Mouse (Mus musculus) limb, embryonic 14.5 days (tissue): Measurements from ENCODE around the gene Chst12. TPM values are rescaled to one million over a fixed set of nuclear protein-coding genes. Genes with fewer than 3 reads are reported as not detected.

Experiments
- ATAC-seq: fragments of 200-750 bp; cut with Nextera tagmentation; 2 replicates; pipeline ENCODE4 v1.8.0; 2017; ENCODE audit warnings: low read depth, moderate number of reproducible peaks, moderate TSS enrichment; ENCODE audit not compliant: low FRiP score
- DNase-seq: peaks from one replicate; pipeline ENCODE4 v3.0.0-alpha.2; 2015; ENCODE audit warnings: low spot score
- H3K27ac ChIP-seq: fragments of 300-500 bp; sonication (generic); replicated peaks from 2 replicates; pipeline ENCODE4 v1.5.1; 2014; ENCODE audit warnings: low read depth, mild to moderate bottlenecking, low read length, moderate library complexity, mixed read lengths
- H3K27me3 ChIP-seq: fragments of 300-500 bp; sonication (generic); 2 replicates; pipeline ENCODE4 v1.6.1; 2014; ENCODE audit warnings: low read length, mixed read lengths; ENCODE audit not compliant: control insufficient read depth, insufficient read depth
- H3K36me3 ChIP-seq: fragments of 300-500 bp; sonication (generic); 2 replicates; pipeline ENCODE4 v1.6.1; 2014; ENCODE audit warnings: mild to moderate bottlenecking, low read length, moderate library complexity, mixed read lengths; ENCODE audit not compliant: control insufficient read depth, insufficient read depth
- H3K4me1 ChIP-seq: fragments of 300-500 bp; sonication (generic); 2 replicates; pipeline ENCODE4 v1.6.1; 2014; ENCODE audit warnings: antibody characterized with exemption, low read length, mixed read lengths; ENCODE audit not compliant: control insufficient read depth, insufficient read depth
- H3K4me2 ChIP-seq: fragments of 300-500 bp; sonication (generic); replicated peaks from 2 replicates; pipeline ENCODE4 v1.6.1; 2014; ENCODE audit warnings: low read depth, mild to moderate bottlenecking, low read length, moderate library complexity; ENCODE audit not compliant: severe bottlenecking
- H3K4me3 ChIP-seq: fragments of 300-500 bp; sonication (generic); replicated peaks from 2 replicates; pipeline ENCODE4 v1.5.1; 2014; ENCODE audit warnings: low read length
- H3K9ac ChIP-seq: fragments of 300-500 bp; sonication (generic); 2 replicates; pipeline ENCODE4 v1.6.1; 2014; ENCODE audit warnings: mild to moderate bottlenecking, low read depth, low read length, moderate library complexity; ENCODE audit not compliant: severe bottlenecking
- H3K9me3 ChIP-seq: fragments of 300-500 bp; sonication (generic); 2 replicates; pipeline ENCODE4 v1.6.1; 2016; ENCODE audit warnings: low read length; ENCODE audit not compliant: control insufficient read depth
- POLR2A ChIP-seq: fragments of 200-500 bp; IDR thresholded peaks from 2 replicates; pipeline ENCODE4 v1.8.0; 2012; ENCODE audit warnings: inconsistent platforms, mild to moderate bottlenecking, moderate library complexity, borderline replicate concordance; ENCODE audit not compliant: insufficient read depth, insufficient read length; ENCODE audit errors: extremely low read depth
- WGBS: fragments of 180-500 bp; shearing (Covaris S2); extraction: QIAGEN DNeasy Blood & Tissue Kit; methylation state at CpG from one replicate; pipeline ENCODE4 v1.1.7; 2014; 5-methylcytosine and 5-hydroxymethylcytosine counted together
- polyA plus RNA-seq, 2 experiments: library from polyadenylated mRNA; depleted of rRNA in 1 of 2; stranded (reverse) in 1 of 2; unstranded in 1 of 2; fragments of >200 nt; fragmentation: Nextera tagmentation in 1 of 2; extraction: Ambion mirVana in 1 of 2; gene quantifications; 2 replicates each; pipeline versions ENCODE4 v1.2.1 to v1.2.3; 2012 to 2014

Gene Chst12
- polyA plus RNA-seq, 2 experiments: 22.4 to 22.9 TPM

GRCm38 (mm10) chr5:140568321-140568970, 63.1 kb downstream of the Chst12 start:
- Histone ChIP-seq H3K4me1 (peaks cover 18% of the 10 kb centered on the region), H3K9ac (no peak overlapping the region), H3K27ac (no peak overlapping the region), H3K9me3 (no peaks in the 10 kb centered on the region), H3K27me3 (no peaks in the 10 kb centered on the region), H3K4me3 (no peak overlapping the region), H3K4me2 (no peak overlapping the region), H3K36me3 (no peaks in the 10 kb centered on the region)
- DNase-seq: peak; percentile 70
- peak; percentile 45 for ATAC-seq
- no peak for TF ChIP-seq POLR2A
- 20% methylated on average over 10 of the region's 10 CpGs for WGBS

- TF ChIP-seq POLR2A: no peak
- 75% methylated on average over 16 of the region's 16 CpGs for WGBS
- no peak overlapping the region for H3K9ac ChIP-seq
- H3K4me1 ChIP-seq: peaks cover 18% of the 10 kb centered on the region
- H3K9me3 ChIP-seq: no peaks in the 10 kb centered on the region
- H3K27me3 ChIP-seq: no peaks in the 10 kb centered on the region
- no peak overlapping the region for H3K4me3 ChIP-seq
- ATAC-seq (peak; percentile 24; the same call in 1 of the 2 replicates), DNase-seq (no peak)
- H3K36me3 ChIP-seq: no peaks in the 10 kb centered on the region
- no peak overlapping the region for H3K4me2 ChIP-seq
- H3K27ac ChIP-seq: no peak overlapping the region
Measured at GRCm38 (mm10) chr5:140569032-140569595, 63.8 kb downstream of the Chst12 start.

DNA sequence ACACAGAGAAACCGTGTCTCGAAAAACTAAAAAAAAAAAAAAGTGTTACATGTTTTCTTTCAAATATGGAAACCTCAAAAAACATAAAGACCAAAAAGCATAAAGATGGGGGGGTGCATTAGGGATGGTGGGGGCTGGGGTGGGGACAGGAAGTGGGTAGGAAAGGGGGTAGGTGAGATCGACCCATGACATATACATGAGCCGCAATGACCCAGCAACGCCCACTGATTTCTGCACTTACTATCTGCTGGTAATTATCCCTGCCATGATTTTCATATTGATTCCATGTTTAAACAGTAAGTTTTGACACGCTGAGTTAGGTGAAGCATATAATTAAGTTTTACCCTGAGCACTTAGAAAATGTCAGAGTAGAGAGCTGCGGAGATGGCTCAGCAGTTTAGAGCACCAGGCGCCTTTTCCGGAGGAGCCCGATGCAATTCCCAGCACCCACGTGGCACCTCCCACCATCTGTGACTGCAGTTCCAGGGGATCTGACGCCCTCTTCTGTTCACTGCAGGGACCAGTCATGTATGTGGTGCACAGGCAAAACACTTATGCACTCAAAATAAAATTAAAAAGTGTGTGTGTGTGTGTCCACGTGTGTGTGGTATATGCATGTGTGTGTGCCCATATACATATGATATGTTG, 65.0 kb downstream of the Chst12 start:
- no peaks in the 10 kb centered on the region for H3K27me3 ChIP-seq
- H3K4me2 ChIP-seq: no peak overlapping the region
- no peak overlapping the region for H3K4me3 ChIP-seq
- ATAC-seq: no peak
- 84% methylated on average over 13 of the region's 13 CpGs for WGBS
- no peak for TF ChIP-seq POLR2A
- peaks cover 17% of the 10 kb centered on the region for H3K4me1 ChIP-seq
- no peaks in the 10 kb centered on the region for H3K9me3 ChIP-seq
- no peak overlapping the region for H3K9ac ChIP-seq
- DNase-seq: no peak
- H3K36me3 ChIP-seq: no peaks in the 10 kb centered on the region
- H3K27ac ChIP-seq: no peak overlapping the region

GRCm38 (mm10) chr5:140571201-140571600, 65.9 kb downstream of the Chst12 start:
- Histone ChIP-seq H3K4me3 (no peak overlapping the region), H3K4me2 (no peak overlapping the region), H3K27me3 (no peaks in the 10 kb centered on the region), H3K9ac (no peak overlapping the region), H3K27ac (no peak overlapping the region), H3K9me3 (no peaks in the 10 kb centered on the region), H3K4me1 (peaks cover 11% of the 10 kb centered on the region), H3K36me3 (no peaks in the 10 kb centered on the region)
- ATAC-seq (no peak), DNase-seq (no peak)
- no peak for TF ChIP-seq POLR2A
- 73% methylated on average over 4 of the region's 4 CpGs for WGBS

DNA sequence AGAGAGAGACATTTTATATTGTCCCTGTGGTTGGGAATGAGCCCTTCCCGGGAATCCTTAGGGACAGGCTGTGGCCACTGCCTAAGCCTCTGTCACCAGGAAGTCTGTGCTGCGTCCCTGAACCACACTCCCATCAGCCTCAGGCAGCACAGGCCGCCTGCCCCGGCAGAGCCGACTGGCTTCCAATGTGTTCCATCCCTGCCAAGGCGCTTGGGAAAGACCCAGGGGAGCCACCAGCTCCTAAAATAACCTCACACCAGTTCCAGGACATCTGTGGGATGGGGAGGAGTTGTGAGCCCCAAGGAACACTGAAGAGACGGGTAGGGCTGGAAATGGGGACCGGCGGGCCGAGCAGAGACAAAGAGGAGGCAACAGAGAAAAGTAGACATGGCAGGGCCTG, 66.3 kb downstream of the Chst12 start:
- ATAC-seq (no peak), DNase-seq (no peak)
- WGBS: 47% methylated on average over 10 of the region's 10 CpGs
- Histone ChIP-seq H3K36me3 (no peaks in the 10 kb centered on the region), H3K9me3 (no peaks in the 10 kb centered on the region), H3K9ac (no peak overlapping the region), H3K4me3 (no peak overlapping the region), H3K27me3 (no peaks in the 10 kb centered on the region), H3K27ac (no peak overlapping the region), H3K4me2 (no peak overlapping the region), H3K4me1 (peaks cover 11% of the 10 kb centered on the region; the same call in 1 of the 2 replicates)
- TF ChIP-seq POLR2A: no peak
